Mouse (Mus musculus) kidney, adult 2 months (tissue): ENCODE measurements around the gene 1700069L16Rik.

Source experiments
- CTCF ChIP-seq: fragments of 200-500 bp; conservative IDR thresholded peaks from 2 replicates; pipeline ENCODE4 v1.5.1; 2011; ENCODE audit warnings: low read depth, mild to moderate bottlenecking, control low read depth, low read length, moderate library complexity, mixed read lengths; ENCODE audit not compliant: insufficient read depth, insufficient read length
- POLR2A ChIP-seq: fragments of 200-500 bp; IDR thresholded peaks from one replicate; pipeline ENCODE4 v1.6.1; 2011; ENCODE audit warnings: low read depth, low read length, control low read depth

DNA sequence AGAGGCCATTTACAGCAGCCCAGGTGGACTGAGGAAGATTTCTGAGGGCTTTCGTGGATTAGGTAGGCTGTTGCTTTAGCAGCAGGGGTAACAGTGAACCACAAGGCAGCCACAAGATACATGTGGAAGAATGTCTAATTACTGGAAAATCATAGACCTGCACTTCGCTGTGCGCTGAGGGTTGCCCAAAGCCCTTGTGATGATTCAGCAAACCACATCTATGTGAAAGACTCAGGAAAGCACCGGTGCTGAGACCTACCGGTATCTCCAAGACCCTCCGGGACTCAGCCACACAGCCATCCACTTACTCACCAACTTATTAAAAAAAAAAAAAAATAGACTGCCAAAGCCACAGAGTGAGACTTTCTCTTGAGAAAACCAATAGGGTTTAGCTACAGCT, 60.4 kb downstream of the 1700069L16Rik start:
- TF ChIP-seq CTCF (no peak), POLR2A (no peak)
